Mouse (Mus musculus) midbrain, embryonic 11.5 days (tissue): ENCODE data around the gene Crtam. TPM values are rescaled to one million over a fixed set of nuclear protein-coding genes. Genes with fewer than 3 reads are reported as not detected.

ENCODE experiments used
- ATAC-seq: fragments of 200-750 bp; cut with Nextera tagmentation; 2 replicates; pipeline ENCODE4 v1.8.0; 2017; ENCODE audit warnings: moderate TSS enrichment, moderate library complexity; ENCODE audit not compliant: low FRiP score
- DNase-seq: peaks from one replicate; pipeline ENCODE4 v3.0.0; 2015; ENCODE audit warnings: low spot score; ENCODE audit errors: missing footprints
- H3K27ac ChIP-seq: fragments of 300-500 bp; sonication (generic); 2 replicates; pipeline ENCODE4 v1.5.1; 2014; ENCODE audit warnings: low read depth, low read length
- H3K27me3 ChIP-seq: fragments of 300-500 bp; sonication (generic); 2 replicates; pipeline ENCODE4 v1.6.1; 2014; ENCODE audit warnings: mild to moderate bottlenecking, low read length, moderate library complexity, mixed read lengths; ENCODE audit not compliant: control insufficient read depth, insufficient read depth
- H3K36me3 ChIP-seq: fragments of 300-500 bp; sonication (generic); 2 replicates; pipeline ENCODE4 v1.6.1; 2014; ENCODE audit warnings: mild to moderate bottlenecking, low read length, moderate library complexity, mixed read lengths; ENCODE audit not compliant: control insufficient read depth, insufficient read depth
- H3K4me1 ChIP-seq: fragments of 300-500 bp; sonication (generic); 2 replicates; pipeline ENCODE4 v1.6.1; 2014; ENCODE audit warnings: low read length; ENCODE audit not compliant: control insufficient read depth, insufficient read depth
- H3K4me2 ChIP-seq: fragments of 300-500 bp; sonication (generic); 2 replicates; pipeline ENCODE4 v1.6.1; 2014; ENCODE audit warnings: mild to moderate bottlenecking, moderate library complexity
- H3K4me3 ChIP-seq: fragments of 300-500 bp; sonication (generic); 2 replicates; pipeline ENCODE4 v1.5.1; 2014; ENCODE audit warnings: low read depth, low read length
- H3K9ac ChIP-seq: fragments of 300-500 bp; sonication (generic); 2 replicates; pipeline ENCODE4 v1.6.1; 2014; ENCODE audit warnings: low read length
- H3K9me3 ChIP-seq: fragments of 300-500 bp; sonication (generic); 2 replicates; pipeline ENCODE4 v1.6.1; 2016; ENCODE audit warnings: low read length; ENCODE audit not compliant: control insufficient read depth
- WGBS: fragments of 180-500 bp; shearing (Covaris S2); extraction: QIAGEN DNeasy Blood & Tissue Kit; methylation state at CpG from one replicate; pipeline ENCODE4 v1.1.7; 2014; 5-methylcytosine and 5-hydroxymethylcytosine counted together
- polyA plus RNA-seq: library from polyadenylated mRNA; unstranded; fragments of >200 nt; fragmentation: Nextera tagmentation; extraction: Ambion mirVana; gene quantifications from 2 replicates; pipeline ENCODE4 v1.2.1, GENCODE M21; 2014

The Crtam gene
- polyA plus RNA-seq, 1 experiment from 2014 or later, result 0.07 TPM

DNA sequence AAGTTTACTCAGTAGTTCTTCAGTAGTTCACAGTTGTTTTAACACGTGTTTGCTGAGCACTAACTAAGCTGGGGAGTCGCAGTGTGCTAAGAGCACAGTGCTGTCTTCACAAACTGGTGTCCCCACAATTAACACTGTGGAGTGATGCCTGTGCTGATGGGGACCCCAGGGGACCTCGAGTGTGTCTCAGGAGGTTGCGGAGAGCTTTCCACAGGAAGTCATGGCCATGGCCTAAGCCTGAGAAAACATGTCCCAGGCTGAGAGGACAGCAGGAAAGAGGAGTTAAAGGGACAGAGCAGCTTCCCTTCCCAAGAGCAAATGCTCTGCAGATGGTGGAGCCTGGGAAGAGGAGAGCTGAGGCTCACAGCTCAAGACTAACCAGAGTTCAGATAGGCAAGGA, 57.3 kb downstream of the Crtam start:
- H3K27ac ChIP-seq, result no peak overlapping the region
- peak; percentile 82 for DNase-seq
- no peaks in the 10 kb centered on the region for H3K36me3 ChIP-seq
- no peaks in the 10 kb centered on the region for H3K27me3 ChIP-seq
- ATAC-seq, result no peak
- no peak overlapping the region for H3K4me2 ChIP-seq
- no peaks in the 10 kb centered on the region for H3K4me1 ChIP-seq
- no peaks in the 10 kb centered on the region for H3K9me3 ChIP-seq
- no peak overlapping the region for H3K4me3 ChIP-seq
- H3K9ac ChIP-seq, result no peak overlapping the region
- 66% methylated on average over 4 of the region's 4 CpGs for WGBS

DNA sequence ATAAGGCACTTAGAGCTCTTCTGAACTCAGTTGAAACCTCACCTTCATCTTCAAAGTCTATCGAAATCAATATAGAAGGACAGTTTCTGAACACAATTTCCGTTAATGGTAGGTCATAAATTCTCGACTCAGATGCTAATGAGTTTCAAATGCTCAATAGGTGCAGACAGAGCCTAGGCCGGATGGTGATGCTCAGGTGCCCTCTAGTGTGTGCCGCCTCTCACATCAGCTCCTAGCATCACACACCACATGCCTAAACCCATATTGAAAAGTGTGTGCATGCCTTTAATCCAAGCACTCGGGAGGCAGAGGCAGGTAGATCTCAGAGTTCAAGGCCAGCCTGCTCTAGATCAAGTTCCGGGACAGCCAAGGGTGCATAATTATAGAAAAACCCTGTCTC, 67.0 kb downstream of the Crtam start:
- no peaks in the 10 kb centered on the region for H3K27me3 ChIP-seq
- no peaks in the 10 kb centered on the region for H3K36me3 ChIP-seq
- H3K9ac ChIP-seq, result no peak overlapping the region
- WGBS, result 68% methylated on average over 7 of the region's 7 CpGs
- no peaks in the 10 kb centered on the region for H3K4me1 ChIP-seq
- no peaks in the 10 kb centered on the region for H3K9me3 ChIP-seq
- no peak overlapping the region for H3K4me3 ChIP-seq
- ATAC-seq (no peak), DNase-seq (no peak)
- no peak overlapping the region for H3K4me2 ChIP-seq
- H3K27ac ChIP-seq, result no peak overlapping the region

GRCm38 (mm10) chr9:40933323-40933722, 71.1 kb downstream of the Crtam start:
- Histone ChIP-seq H3K4me2 (no peak overlapping the region), H3K27me3 (no peaks in the 10 kb centered on the region), H3K4me3 (no peak overlapping the region), H3K9me3 (no peaks in the 10 kb centered on the region), H3K27ac (no peak overlapping the region), H3K9ac (no peak overlapping the region), H3K36me3 (no peaks in the 10 kb centered on the region), H3K4me1 (no peaks in the 10 kb centered on the region)
- DNase-seq, result no peak
- no peak for ATAC-seq
- 75% methylated on average over 3 of the region's 3 CpGs for WGBS

DNA sequence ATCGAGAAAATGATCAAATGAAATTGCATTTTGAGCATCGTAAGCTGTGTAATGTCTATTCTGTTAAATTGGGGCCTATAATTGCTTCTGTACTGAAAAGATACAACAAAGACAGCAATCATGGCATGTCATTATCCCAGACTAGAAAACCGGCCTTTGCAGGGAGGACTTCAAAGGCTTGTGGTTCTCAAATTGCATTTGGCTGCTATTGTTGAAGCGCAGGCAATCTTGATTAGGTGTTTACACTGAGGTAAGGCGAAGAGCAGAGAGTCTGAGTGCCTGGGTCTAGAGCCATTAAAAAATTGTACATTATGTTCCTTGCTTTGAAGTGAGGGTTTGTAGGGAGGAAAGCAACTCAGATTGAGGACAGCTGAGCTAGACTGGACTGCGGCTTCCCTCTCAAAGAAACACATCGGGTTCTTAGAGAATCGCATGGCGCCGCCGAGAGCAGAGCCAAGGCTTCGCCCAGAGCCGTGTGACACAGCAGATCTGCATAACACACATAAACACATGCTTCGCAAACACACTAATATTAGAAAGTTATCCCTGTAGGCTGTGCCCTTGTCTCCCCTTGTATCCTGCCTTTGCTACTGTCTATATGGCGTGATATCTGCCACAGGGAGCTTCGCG, 77.0 kb downstream of the Crtam start:
- H3K9me3 ChIP-seq, result no peaks in the 10 kb centered on the region
- H3K36me3 ChIP-seq, result no peaks in the 10 kb centered on the region
- H3K27me3 ChIP-seq, result no peaks in the 10 kb centered on the region
- no peak overlapping the region for H3K4me2 ChIP-seq
- DNase-seq (no peak), ATAC-seq (no peak)
- 82% methylated on average over 17 of the region's 17 CpGs for WGBS
- no peak overlapping the region for H3K9ac ChIP-seq
- H3K27ac ChIP-seq, result no peak overlapping the region
- H3K4me3 ChIP-seq, result no peak overlapping the region
- H3K4me1 ChIP-seq, result no peaks in the 10 kb centered on the region

Other genes starting within 250 kb of the Crtam start
- gene Hspa8, start 203.6 kb downstream of the Crtam start, polyA plus RNA-seq, result 3,704 and 3,886 TPM in 2 replicates
- gene Bsx, start 130.5 kb downstream of the Crtam start, polyA plus RNA-seq, result 0.22 and 0.50 TPM in 2 replicates
- gene Jhy, start 40.5 kb downstream of the Crtam start, polyA plus RNA-seq, result 2.7 and 3.4 TPM in 2 replicates
- 9.4 and 9.5 TPM in 2 replicates for gene Ubash3b, start 157.1 kb upstream of the Crtam start, polyA plus RNA-seq